Mouse (Mus musculus): ENCODE results near the gene Tas1r1.

Gene Tas1r1

DNA sequence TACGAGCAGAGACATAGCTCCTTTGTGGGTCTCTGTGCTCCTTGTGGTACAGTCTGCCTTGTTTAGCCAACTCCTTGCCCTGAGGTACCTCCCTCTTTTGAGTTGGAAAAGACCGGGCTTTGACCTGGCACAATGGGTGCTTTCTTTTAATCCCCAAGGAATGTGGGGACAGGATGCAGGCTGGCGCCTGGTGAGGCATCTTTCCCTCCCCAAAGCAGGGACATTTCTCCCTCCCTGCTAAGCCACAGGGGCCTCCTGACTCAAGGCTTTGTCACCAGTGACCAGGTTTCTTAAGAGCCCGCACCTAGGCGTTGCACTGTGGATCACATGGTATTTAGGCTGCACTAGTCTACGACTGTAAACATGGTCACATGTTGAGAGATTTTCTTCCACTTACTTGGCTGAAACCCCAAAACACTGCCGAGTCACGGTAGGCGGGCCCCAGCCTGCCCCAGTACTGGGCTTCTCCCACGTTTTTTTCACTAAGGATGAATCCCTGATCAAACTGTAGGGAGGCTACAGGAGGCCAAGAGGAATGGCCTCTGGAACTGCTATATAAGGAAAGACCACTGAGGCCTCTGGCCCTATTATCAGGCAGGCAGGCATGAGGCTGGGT is 28.2 kb downstream of the Tas1r1 start:
- DNase-seq (ENCODE audit: low spot score): peak; percentile 36

GRCm38 (mm10) chr4:152009076-152010051 is 29.0 kb downstream of the Tas1r1 start:
- DNase-seq (ENCODE audit: low spot score): no peak

DNA sequence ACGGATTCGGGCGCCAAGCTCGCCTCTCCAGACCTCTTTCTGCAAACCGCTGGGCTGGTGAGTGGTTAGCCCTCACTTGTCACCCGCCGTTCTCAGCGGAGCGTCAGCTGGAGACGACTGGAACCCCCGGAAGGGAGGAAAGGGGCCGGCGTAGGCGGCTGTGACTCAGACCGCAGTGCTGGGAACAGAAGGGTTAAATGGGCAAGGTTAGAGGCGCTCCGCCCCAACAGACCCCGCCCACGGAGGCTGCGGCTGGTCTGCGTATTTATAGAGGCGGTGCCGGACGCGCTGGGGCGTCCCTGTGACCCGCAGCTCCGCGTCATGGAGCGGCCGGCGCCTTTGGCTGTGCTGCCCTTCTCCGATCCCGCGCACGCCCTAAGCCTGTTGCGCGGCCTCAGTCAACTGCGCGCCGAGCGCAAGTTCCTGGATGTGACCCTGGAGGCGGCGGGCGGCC is 29.7 kb downstream of the Tas1r1 start, which contains the start of gene Klhl21:
Gene Klhl21, plus strand, starts transcription at position 182 of the 454 bp plus-strand sequence.
- peak; percentile 94 for DNase-seq (ENCODE audit: low spot score)

- DNase-seq (ENCODE audit: low spot score): no peak
Measured at GRCm38 (mm10) chr4:152008148-152008500, 30.2 kb downstream of the Tas1r1 start.

- DNase-seq (ENCODE audit: low spot score): peak; percentile 56
Measured at GRCm38 (mm10) chr4:152007481-152008147, 30.8 kb downstream of the Tas1r1 start.

DNA sequence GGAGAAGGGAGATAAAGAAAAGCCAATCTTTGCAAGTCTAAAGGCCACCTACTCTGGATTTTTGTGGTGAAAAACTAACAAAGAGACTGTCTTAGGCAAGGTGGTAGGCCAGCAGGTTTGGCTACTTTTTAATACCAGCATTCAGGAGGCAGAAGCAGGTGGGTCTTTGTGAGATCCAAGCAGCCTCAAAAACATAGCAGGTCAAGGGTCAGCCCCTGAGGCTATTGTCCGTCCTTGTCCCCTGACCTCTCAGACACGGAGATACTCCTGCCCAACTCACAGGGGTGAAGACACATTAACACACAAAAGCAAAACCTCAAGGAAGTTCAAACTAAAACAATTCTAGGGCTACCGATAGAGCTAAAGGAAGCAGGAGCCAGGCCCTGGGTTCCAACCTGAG is 31.6 kb downstream of the Tas1r1 start:
- peak; percentile 70 for DNase-seq (ENCODE audit: low spot score)

- DNase-seq (ENCODE audit: low spot score): no peak
Measured at GRCm38 (mm10) chr4:152006137-152006536, 32.2 kb downstream of the Tas1r1 start.

DNA sequence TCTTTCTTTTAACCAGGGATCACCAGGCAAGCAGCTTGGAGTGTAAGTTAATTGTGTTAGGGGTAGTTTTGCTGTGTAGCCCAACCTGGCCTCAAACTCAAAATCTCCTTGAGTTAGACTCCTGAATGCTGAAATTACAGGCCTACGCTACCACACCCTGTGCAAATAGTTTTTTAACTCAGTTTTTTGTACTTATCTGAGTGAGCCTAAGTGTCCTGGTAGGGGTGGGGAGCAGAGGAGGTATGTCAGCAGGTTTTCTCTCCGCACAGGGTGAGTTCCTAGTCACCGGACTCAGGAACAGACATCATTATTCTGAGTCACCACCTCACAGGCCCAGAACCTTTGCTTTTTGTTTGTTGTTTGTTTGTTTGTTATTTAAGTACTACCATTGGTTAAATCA is 36.3 kb downstream of the Tas1r1 start:
- DNase-seq (ENCODE audit: low spot score): no peak

GRCm38 (mm10) chr4:152001335-152001734 is 37.0 kb downstream of the Tas1r1 start:
- DNase-seq (ENCODE audit: low spot score): no peak

DNA sequence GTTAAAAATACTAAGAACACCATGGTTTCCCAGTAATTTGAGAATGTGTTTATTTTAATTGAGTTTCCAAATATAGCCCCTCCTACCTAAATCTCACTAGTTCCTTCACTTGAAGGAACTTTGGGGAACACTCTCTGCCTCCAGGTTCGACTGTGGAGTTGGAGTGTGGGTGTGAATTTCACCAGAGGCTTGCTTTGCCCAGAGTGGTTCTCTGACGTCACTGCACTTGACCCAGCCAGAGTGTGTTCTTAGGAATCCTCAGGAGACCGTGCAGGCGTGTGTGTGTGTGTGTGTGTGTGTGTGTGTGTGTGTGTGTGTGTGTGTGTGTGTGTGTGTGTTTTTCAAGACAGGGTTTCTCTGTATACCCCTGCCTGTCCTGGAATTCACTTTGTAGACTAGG is 37.5 kb downstream of the Tas1r1 start:
- no peak for DNase-seq (ENCODE audit: low spot score)

DNA sequence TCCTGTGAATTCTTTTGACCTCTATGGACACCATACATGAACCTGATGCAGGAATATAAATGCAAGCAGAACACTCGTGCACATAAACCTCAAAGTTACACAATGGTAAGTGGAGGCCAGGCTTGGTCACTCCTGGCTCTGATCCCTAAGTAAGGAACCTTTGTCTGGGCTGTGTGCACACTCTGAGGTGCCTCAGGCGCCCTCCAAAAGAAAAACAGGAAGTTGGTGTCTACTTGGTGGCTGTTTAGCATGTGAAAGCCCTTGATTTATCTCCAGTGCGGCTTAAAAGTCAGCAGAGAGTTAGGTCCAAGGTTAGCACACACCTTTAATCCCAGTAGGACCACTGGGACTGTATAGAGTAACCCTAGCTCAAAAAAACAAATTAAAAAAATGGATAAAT is 38.9 kb downstream of the Tas1r1 start:
- DNase-seq (ENCODE audit: low spot score): no peak

DNA sequence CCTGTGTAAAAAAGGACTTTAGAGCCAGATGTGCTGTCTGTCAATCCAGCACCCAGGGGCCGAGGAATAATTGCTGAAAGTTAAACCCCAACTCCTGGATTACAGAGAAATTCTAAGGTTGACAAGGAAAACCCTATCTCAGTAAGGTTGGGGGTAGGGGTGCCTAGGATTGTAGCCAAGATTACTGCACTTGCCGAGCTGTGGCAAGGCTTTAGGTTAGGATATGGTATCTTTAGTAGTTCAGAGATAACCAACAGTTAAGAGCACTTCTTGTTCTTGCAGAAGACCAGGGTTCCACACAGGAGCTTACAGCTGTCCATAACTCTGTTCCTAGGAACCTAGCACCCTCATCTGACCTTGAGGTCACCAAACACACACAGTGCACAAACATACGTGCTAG is 40.7 kb downstream of the Tas1r1 start:
- no peak for DNase-seq (ENCODE audit: low spot score)

- DNase-seq (ENCODE audit: low spot score): no peak
Measured at GRCm38 (mm10) chr4:151996951-151997222, 41.5 kb downstream of the Tas1r1 start.

DNA sequence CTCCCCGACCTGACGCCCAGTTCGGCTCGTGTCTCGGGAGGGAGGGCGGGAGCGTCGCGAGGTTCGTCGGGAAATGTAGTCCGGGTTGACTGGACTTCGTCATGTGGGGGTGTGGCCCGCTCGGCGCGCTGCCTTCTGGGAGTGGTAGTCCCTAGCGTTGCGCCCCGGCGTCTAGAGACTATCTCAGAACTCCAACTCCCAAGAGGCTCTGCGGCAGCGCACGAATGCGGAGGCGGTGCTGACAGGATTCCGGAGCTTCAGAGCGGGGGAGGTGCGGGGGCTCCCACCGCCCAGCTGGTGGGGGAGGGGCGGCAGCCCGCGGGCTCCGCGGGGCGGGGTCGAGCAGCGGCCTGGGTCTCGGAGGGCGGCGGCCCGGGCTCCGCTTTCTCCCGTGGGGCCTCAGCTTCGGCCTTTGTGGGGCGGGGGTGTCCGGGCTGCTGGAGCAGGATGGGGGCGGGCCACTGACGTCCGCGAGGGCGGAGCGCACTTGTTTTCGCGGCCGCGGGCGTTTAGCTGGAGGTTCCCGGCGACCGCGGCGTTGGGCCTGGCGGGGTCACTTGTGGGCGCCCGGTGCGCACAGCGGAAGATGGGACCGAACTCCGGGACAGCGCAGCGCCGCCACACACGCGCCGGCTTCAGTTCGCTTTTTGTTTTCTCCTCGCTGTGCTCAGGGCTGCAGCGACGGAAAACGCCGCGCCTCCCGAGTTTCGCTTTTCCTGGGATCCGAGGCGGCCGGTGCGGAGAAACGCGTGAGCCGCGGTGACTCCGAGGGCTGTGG is 42.0 kb downstream of the Tas1r1 start, which contains the start of gene Phf13:
Gene Phf13, minus strand, starts transcription at position 86 of the 778 bp plus-strand sequence.
- peak; percentile 100 for DNase-seq (ENCODE audit: low spot score)

DNA sequence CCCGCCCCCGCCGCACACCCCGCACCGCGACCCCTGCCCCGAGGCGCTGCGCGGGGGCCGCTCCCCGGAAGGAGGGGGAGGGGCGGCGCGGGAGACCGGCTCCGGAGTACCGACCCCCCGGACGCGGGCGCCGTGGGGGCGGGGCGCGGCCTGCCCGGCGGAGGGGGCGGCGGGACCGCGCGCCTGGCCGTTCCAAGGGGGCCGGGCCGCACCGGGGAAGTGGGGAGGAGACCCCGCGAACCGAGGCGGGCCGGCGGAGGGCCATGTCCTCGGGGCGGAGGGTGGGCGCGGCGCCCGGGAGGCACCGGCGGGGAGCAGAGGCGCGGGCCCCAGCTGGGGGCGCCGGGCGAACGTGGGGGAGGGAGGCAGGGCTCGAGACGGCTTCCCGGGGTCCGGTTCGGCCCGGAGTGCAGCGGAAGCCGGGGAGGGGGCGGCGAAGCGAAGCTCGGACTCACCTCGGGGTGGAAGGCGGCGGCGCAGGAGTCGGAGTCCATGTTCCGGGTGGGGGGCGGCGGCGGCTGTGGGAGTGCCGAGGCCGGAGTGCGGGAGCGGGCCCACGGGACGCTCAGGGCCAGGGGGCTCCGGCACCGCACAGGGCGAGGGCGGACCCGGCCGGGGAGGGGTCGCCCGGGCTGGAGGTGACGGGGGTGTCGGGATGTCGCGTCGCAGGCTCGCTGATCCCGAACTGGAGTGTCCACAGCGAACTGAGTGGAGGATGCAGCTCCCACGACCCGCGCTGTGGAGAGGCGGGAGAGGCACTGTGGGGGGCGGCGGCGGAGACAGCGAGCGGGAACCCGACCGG is 42.8 kb downstream of the Tas1r1 start:
- DNase-seq (ENCODE audit: low spot score): peak; percentile 37

DNA sequence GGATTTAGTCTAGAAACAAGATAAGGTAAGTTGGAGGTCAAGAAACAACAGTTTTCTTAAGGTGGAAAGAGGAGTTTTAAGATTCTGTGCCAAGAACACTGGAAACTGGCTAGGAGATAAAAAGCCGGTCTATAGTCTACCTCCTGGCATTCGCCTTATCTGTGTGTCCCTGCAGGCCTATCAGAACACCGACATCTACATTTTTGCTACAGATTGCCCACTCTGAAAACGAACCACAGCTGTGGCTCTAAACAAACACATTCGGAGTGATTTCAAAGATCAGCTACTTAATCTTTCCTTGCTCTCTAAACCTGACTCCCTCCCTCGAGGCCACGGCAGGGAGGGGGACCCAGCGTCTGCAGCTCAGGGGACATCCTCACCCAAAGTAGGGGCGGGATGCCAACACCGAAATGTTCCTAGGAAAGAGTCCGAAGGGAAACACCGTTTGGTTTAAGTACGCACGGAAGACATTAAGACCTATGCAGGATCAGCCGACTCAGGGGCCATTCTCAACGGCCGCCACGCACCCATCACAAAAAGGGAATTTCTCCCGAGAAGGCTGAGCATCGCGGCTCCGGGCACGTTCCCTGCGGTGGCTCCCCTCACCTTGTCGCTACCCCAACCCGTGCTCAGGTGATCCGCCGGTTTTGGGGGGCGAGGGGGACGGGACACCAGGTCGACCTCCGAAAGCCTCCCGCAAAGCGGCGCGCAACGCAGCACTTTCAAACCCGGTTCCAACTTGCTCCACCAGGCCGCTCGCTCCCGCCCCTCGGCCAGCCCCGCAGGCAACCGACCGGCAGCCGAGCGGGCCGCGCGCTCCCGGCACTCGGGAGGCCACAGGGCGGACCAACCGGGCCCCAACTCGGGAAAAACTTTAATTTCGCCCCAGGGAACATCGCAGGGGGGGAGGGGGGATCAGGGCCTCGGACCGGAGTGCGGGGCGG is 43.9 kb downstream of the Tas1r1 start:
- DNase-seq (ENCODE audit: low spot score): peak; percentile 54

DNA sequence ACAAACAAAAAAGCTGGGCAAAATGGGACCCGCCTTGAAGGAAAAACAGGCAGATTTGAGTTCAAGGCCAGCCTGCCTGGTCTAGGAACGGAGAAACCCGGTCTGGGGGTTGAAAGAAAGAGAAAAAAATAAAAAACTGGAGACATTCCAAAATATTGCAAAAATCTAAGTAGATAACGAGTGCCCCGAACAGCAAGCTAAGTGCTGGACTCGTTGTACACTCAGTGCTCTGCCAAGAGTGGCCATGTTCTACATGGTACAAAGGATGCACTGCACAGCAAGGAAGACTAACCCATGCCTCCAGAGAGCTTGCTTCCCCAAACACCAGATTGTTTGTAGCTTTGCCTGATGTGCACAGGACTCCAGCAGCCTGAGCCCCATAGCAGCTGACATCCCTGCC is 45.3 kb downstream of the Tas1r1 start:
- no peak for DNase-seq (ENCODE audit: low spot score)

DNA sequence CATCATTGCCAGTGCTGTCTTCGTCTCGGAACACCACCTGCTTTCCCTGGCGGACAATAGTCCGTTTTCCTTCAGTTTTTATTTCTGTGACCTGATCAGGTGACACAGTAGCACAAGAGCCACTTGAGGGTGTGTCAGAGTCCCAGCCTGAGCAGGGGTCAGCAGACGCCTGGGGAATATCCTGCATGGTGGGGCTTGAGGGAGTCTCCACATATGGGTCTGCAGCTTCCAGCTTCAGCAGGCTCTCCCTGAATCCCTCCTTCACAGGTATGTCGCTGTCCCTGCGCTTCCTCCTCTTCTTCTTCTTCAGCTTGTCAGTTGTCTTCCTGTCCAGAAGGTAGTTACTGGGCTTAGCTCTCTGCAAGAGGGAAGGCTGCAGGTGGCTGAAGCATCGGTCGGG is 46.3 kb downstream of the Tas1r1 start:
- no peak for DNase-seq (ENCODE audit: low spot score)

GRCm38 (mm10) chr4:151989110-151989488 is 49.3 kb downstream of the Tas1r1 start:
- no peak for DNase-seq (ENCODE audit: low spot score)
